Mouse (Mus musculus) limb, embryonic 13.5 days (tissue): ENCODE measurements around the gene Hif3a. TPM values are rescaled to one million over a fixed set of nuclear protein-coding genes. Genes with fewer than 3 reads are reported as not detected.

Experiments used
- ATAC-seq: fragments of 200-750 bp; cut with Nextera tagmentation; 2 replicates; pipeline ENCODE4 v1.8.0; 2017; ENCODE audit warnings: low read depth, moderate number of reproducible peaks, moderate TSS enrichment; ENCODE audit not compliant: low FRiP score
- H3K27ac ChIP-seq: fragments of 300-500 bp; sonication (generic); 2 replicates; pipeline ENCODE4 v1.5.1; 2015; ENCODE audit warnings: inconsistent platforms, mild to moderate bottlenecking, moderate library complexity
- H3K27me3 ChIP-seq: fragments of 300-500 bp; sonication (generic); 2 replicates; pipeline ENCODE4 v1.6.1; 2015; ENCODE audit warnings: mild to moderate bottlenecking, inconsistent platforms
- H3K36me3 ChIP-seq: fragments of 300-500 bp; sonication (generic); 2 replicates; pipeline ENCODE4 v1.6.1; 2015; ENCODE audit warnings: inconsistent platforms, mild to moderate bottlenecking, moderate library complexity
- H3K4me1 ChIP-seq: fragments of 300-500 bp; sonication (generic); 2 replicates; pipeline ENCODE4 v1.6.1; 2015; ENCODE audit warnings: inconsistent platforms
- H3K4me2 ChIP-seq: fragments of 300-500 bp; sonication (generic); replicated peaks from 2 replicates; pipeline ENCODE4 v1.6.1; 2015; ENCODE audit warnings: inconsistent platforms, mild to moderate bottlenecking, moderate library complexity
- H3K4me3 ChIP-seq: fragments of 300-500 bp; sonication (generic); 2 replicates; pipeline ENCODE4 v1.5.1; 2015; ENCODE audit warnings: moderate library complexity, mild to moderate bottlenecking, inconsistent platforms
- H3K9ac ChIP-seq: fragments of 300-500 bp; sonication (generic); 2 replicates; pipeline ENCODE4 v1.6.1; 2015; ENCODE audit warnings: mild to moderate bottlenecking, inconsistent platforms
- H3K9me3 ChIP-seq: fragments of 300-500 bp; sonication (generic); 2 replicates; pipeline ENCODE4 v1.6.1; 2016; ENCODE audit warnings: inconsistent platforms
- WGBS: fragments of 180-500 bp; shearing (Covaris S2); methylation state at CpG from one replicate; pipeline ENCODE4 v1.1.7; 2015; 5-methylcytosine and 5-hydroxymethylcytosine counted together
- polyA plus RNA-seq: library from polyadenylated mRNA; unstranded; fragments of >200 nt; fragmentation: Nextera tagmentation; extraction: Ambion mirVana; gene quantifications from 2 replicates; pipeline ENCODE4 v1.2.1, GENCODE M21; 2015

Gene Hif3a
- polyA plus RNA-seq, 1 experiment from 2014 or later = 14.9 TPM

- no peak for ATAC-seq
- Histone ChIP-seq H3K27ac (no peak overlapping the region), H3K9me3 (no peaks in the 10 kb centered on the region), H3K27me3 (no peaks in the 10 kb centered on the region), H3K4me2 (peak overlapping the region; percentile 89), H3K4me1 (peaks cover 49% of the 10 kb centered on the region), H3K9ac (no peak overlapping the region), H3K36me3 (peaks cover 32% of the 10 kb centered on the region), H3K4me3 (peak overlapping the region; percentile 50)
- 92% methylated on average over 4 of the region's 4 CpGs for WGBS
Measured at GRCm38 (mm10) chr7:17055287-17055946, 6.8 kb downstream of the Hif3a start.

GRCm38 (mm10) chr7:17054325-17054989, 7.8 kb downstream of the Hif3a start:
- Histone ChIP-seq H3K4me1 (peaks cover 40% of the 10 kb centered on the region), H3K9me3 (no peaks in the 10 kb centered on the region), H3K27me3 (no peaks in the 10 kb centered on the region), H3K36me3 (peaks cover 40% of the 10 kb centered on the region), H3K9ac (no peak overlapping the region), H3K27ac (no peak overlapping the region), H3K4me3 (no peak overlapping the region), H3K4me2 (no peak overlapping the region)
- no peak for ATAC-seq
- WGBS = 86% methylated on average over 16 of the region's 16 CpGs

GRCm38 (mm10) chr7:17050933-17051594, 11.2 kb downstream of the Hif3a start:
- Histone ChIP-seq H3K4me1 (peaks cover 6% of the 10 kb centered on the region), H3K27ac (no peak overlapping the region), H3K9me3 (no peaks in the 10 kb centered on the region), H3K27me3 (no peaks in the 10 kb centered on the region), H3K9ac (no peak overlapping the region), H3K36me3 (peaks cover 68% of the 10 kb centered on the region), H3K4me3 (no peak overlapping the region), H3K4me2 (no peak overlapping the region)
- peak; percentile 57; the same call in 1 of the 2 replicates for ATAC-seq
- WGBS = 6% methylated on average over 17 of the region's 17 CpGs

GRCm38 (mm10) chr7:17050491-17050890, 11.7 kb downstream of the Hif3a start:
- H3K27ac ChIP-seq = no peak overlapping the region
- H3K4me2 ChIP-seq = no peak overlapping the region
- H3K9ac ChIP-seq = no peak overlapping the region
- peaks cover 67% of the 10 kb centered on the region for H3K36me3 ChIP-seq
- H3K27me3 ChIP-seq = no peaks in the 10 kb centered on the region
- no peak for ATAC-seq
- no peak overlapping the region for H3K4me3 ChIP-seq
- H3K4me1 ChIP-seq = 0 out of 2 replicates have a peak, but pooled peaks cover under 1% of the 10 kb centered on the region
- H3K9me3 ChIP-seq = no peaks in the 10 kb centered on the region
- 70% methylated on average over 11 of the region's 11 CpGs for WGBS

- ATAC-seq = no peak
- WGBS = 84% methylated on average over 10 of the region's 10 CpGs
- H3K4me3 ChIP-seq = no peak overlapping the region
- H3K27ac ChIP-seq = no peak overlapping the region
- H3K4me1 ChIP-seq = no peaks in the 10 kb centered on the region
- H3K9me3 ChIP-seq = no peaks in the 10 kb centered on the region
- peaks cover 72% of the 10 kb centered on the region for H3K36me3 ChIP-seq
- no peaks in the 10 kb centered on the region for H3K27me3 ChIP-seq
- no peak overlapping the region for H3K4me2 ChIP-seq
- H3K9ac ChIP-seq = no peak overlapping the region
Measured at GRCm38 (mm10) chr7:17048431-17049190, 13.6 kb downstream of the Hif3a start.

GRCm38 (mm10) chr7:17047041-17047682, 15.1 kb downstream of the Hif3a start:
- Histone ChIP-seq H3K4me3 (no peak overlapping the region), H3K27me3 (no peaks in the 10 kb centered on the region), H3K27ac (no peak overlapping the region), H3K36me3 (peaks cover 78% of the 10 kb centered on the region), H3K4me1 (no peaks in the 10 kb centered on the region), H3K9me3 (no peaks in the 10 kb centered on the region), H3K9ac (no peak overlapping the region), H3K4me2 (no peak overlapping the region)
- 87% methylated on average over 5 of the region's 5 CpGs for WGBS
- ATAC-seq = no peak

- Histone ChIP-seq H3K9ac (no peak overlapping the region), H3K27ac (no peak overlapping the region), H3K4me1 (no peaks in the 10 kb centered on the region), H3K36me3 (peaks cover 82% of the 10 kb centered on the region), H3K27me3 (no peaks in the 10 kb centered on the region), H3K4me3 (no peak overlapping the region), H3K9me3 (no peaks in the 10 kb centered on the region), H3K4me2 (no peak overlapping the region)
- WGBS = 68% methylated on average over 1 of the region's 1 CpGs
- ATAC-seq = no peak
Measured at GRCm38 (mm10) chr7:17045743-17046142, 16.5 kb downstream of the Hif3a start.

GRCm38 (mm10) chr7:17039373-17039772, 22.9 kb downstream of the Hif3a start:
- H3K27ac ChIP-seq = no peak overlapping the region
- H3K4me2 ChIP-seq = no peak overlapping the region
- no peaks in the 10 kb centered on the region for H3K9me3 ChIP-seq
- no peaks in the 10 kb centered on the region for H3K4me1 ChIP-seq
- H3K36me3 ChIP-seq = peaks cover 88% of the 10 kb centered on the region
- 90% methylated on average over 7 of the region's 7 CpGs for WGBS
- no peaks in the 10 kb centered on the region for H3K27me3 ChIP-seq
- H3K4me3 ChIP-seq = no peak overlapping the region
- no peak overlapping the region for H3K9ac ChIP-seq
- no peak for ATAC-seq

- no peaks in the 10 kb centered on the region for H3K27me3 ChIP-seq
- WGBS = 52% methylated on average over 9 of the region's 9 CpGs
- H3K9me3 ChIP-seq = no peaks in the 10 kb centered on the region
- H3K27ac ChIP-seq = no peak overlapping the region
- H3K36me3 ChIP-seq = peaks cover 88% of the 10 kb centered on the region
- H3K4me1 ChIP-seq = no peaks in the 10 kb centered on the region
- H3K4me3 ChIP-seq = no peak overlapping the region
- no peak for ATAC-seq
- H3K4me2 ChIP-seq = no peak overlapping the region
- no peak overlapping the region for H3K9ac ChIP-seq
Measured at GRCm38 (mm10) chr7:17038018-17038695, 24.1 kb downstream of the Hif3a start.

GRCm38 (mm10) chr7:17030239-17030638, 32.0 kb downstream of the Hif3a start:
- Histone ChIP-seq H3K9me3 (no peaks in the 10 kb centered on the region), H3K9ac (no peak overlapping the region), H3K4me1 (peaks cover 19% of the 10 kb centered on the region), H3K27ac (no peak overlapping the region), H3K4me2 (no peak overlapping the region), H3K4me3 (no peak overlapping the region), H3K27me3 (no peaks in the 10 kb centered on the region), H3K36me3 (peaks cover 44% of the 10 kb centered on the region)
- ATAC-seq = no peak
- 77% methylated on average over 7 of the region's 7 CpGs for WGBS

- WGBS = 72% methylated on average over 7 of the region's 7 CpGs
- Histone ChIP-seq H3K4me2 (no peak overlapping the region), H3K9me3 (no peaks in the 10 kb centered on the region), H3K4me1 (peaks cover 32% of the 10 kb centered on the region), H3K9ac (no peak overlapping the region), H3K27ac (no peak overlapping the region), H3K27me3 (no peaks in the 10 kb centered on the region), H3K36me3 (peaks cover 44% of the 10 kb centered on the region), H3K4me3 (no peak overlapping the region)
- no peak for ATAC-seq
Measured at GRCm38 (mm10) chr7:17028923-17029322, 33.3 kb downstream of the Hif3a start.
